Mouse (Mus musculus) megakaryocyte progenitor cell, adult 5-6 weeks (primary cell): ENCODE measurements around the gene Gale. TPM values are rescaled to one million over a fixed set of nuclear protein-coding genes. Genes with fewer than 3 reads are reported as not detected.
A peak's percentile ranks its signal among the peaks of the same experiment; 100 is the strongest.

Source experiments
- ATAC-seq: replicated peaks from 2 replicates; pipeline ENCODE4 v1.8.0; 2016; ENCODE audit warnings: mild to moderate bottlenecking, moderate TSS enrichment, inconsistent platforms; ENCODE audit not compliant: poor library complexity
- total RNA-seq, 2 experiments: library from RNA; stranded (forward) in 1 of 2; stranded (reverse) in 1 of 2; fragments of 157-497, 149-512 nt in 1 of 2; fragments of 200-1000 nt in 1 of 2; gene quantifications; 2 replicates each; pipeline versions ENCODE4 v1.2.3 to v1.2.4; 2015 to 2017

Gene Gale
- total RNA-seq (2015), result 4.4 and 5.2 TPM in 2 replicates
- total RNA-seq (2017), result 2.2 and 4.7 TPM in 2 replicates

GRCm38 (mm10) chr4:135963457-135964193, at the start of gene Gale:
Gene Gale (plus strand): TSS chr4:135963727.
- ATAC-seq, result peak; percentile 85

GRCm38 (mm10) chr4:135918635-135919279, 44.8 kb upstream of the Gale start:
- ATAC-seq, result peak; percentile 51

GRCm38 (mm10) chr4:135919280-135919639, 44.3 kb upstream of the Gale start:
- no peak for ATAC-seq

- ATAC-seq, result peak; percentile 90
Observed at GRCm38 (mm10) chr4:135920304-135921241, 43.0 kb upstream of the Gale start, which contains the start of gene Fuca1. Gene Fuca1 (plus strand): TSS chr4:135920735.

- ATAC-seq, result no peak
Observed at GRCm38 (mm10) chr4:135921257-135922120, 42.0 kb upstream of the Gale start.

GRCm38 (mm10) chr4:135922190-135922589, 41.3 kb upstream of the Gale start:
- no peak for ATAC-seq

GRCm38 (mm10) chr4:135924418-135924817, 39.1 kb upstream of the Gale start:
- ATAC-seq, result no peak

GRCm38 (mm10) chr4:135925341-135925740, 38.2 kb upstream of the Gale start:
- no peak for ATAC-seq

GRCm38 (mm10) chr4:135926195-135926808, 37.2 kb upstream of the Gale start:
- no peak for ATAC-seq

GRCm38 (mm10) chr4:135926861-135927260, 36.7 kb upstream of the Gale start:
- no peak for ATAC-seq

GRCm38 (mm10) chr4:135928376-135928775, 35.2 kb upstream of the Gale start:
- ATAC-seq, result no peak

GRCm38 (mm10) chr4:135929405-135929804, 34.1 kb upstream of the Gale start:
- no peak for ATAC-seq

GRCm38 (mm10) chr4:135929828-135930227, 33.7 kb upstream of the Gale start:
- ATAC-seq, result no peak

GRCm38 (mm10) chr4:135930239-135930638, 33.3 kb upstream of the Gale start:
- ATAC-seq, result no peak

- peak; percentile 76 for ATAC-seq
Observed at GRCm38 (mm10) chr4:135931832-135932231, 31.7 kb upstream of the Gale start.

- peak; percentile 70 for ATAC-seq
Observed at GRCm38 (mm10) chr4:135934708-135935500, 28.6 kb upstream of the Gale start.

GRCm38 (mm10) chr4:135935502-135935901, 28.0 kb upstream of the Gale start:
- ATAC-seq, result peak; percentile 43; the same call in 1 of the 2 replicates

GRCm38 (mm10) chr4:135938858-135939257, 24.7 kb upstream of the Gale start:
- peak; percentile 49; the same call in 1 of the 2 replicates for ATAC-seq

- ATAC-seq, result 0 out of 2 replicates have a peak, but pooled peaks have one; percentile 40
Observed at GRCm38 (mm10) chr4:135941026-135941425, 22.5 kb upstream of the Gale start.
